Mouse (Mus musculus) heart, postnatal 14 days (tissue): ENCODE results near the gene Dmrt1. TPM values are rescaled to one million over a fixed set of nuclear protein-coding genes. Genes with fewer than 3 reads are reported as not detected.
"Not testable (repeated sequence)": the region's sequence is repeated elsewhere in the genome, so short reads cannot be mapped to it uniquely, and the experiment has no call there.

Experiments
- DNase-seq, 2 experiments: peaks; one replicate each; pipeline ENCODE4 v3.0.0; 2021 to 2022
- intact Hi-C: fragments of 180-260 bp; cut with DNase I; formaldehyde crosslinking; loops from one replicate; pipeline ENCODE4 v1.15.1; 2025
- long read RNA-seq, 2 experiments: library from polyadenylated mRNA; stranded (forward); transcript quantifications; one replicate each; pipeline ENCODE4 v2.0.0; 2021
- total RNA-seq, 2 experiments: library from RNA; stranded (reverse); gene quantifications; 2 replicates each; pipeline ENCODE4 v1.2.3; 2021

Gene Dmrt1
- not detected for total RNA-seq
- long read RNA-seq, experiment 1: 0 reads
- long read RNA-seq, experiment 2: 0 reads

GRCm38 (mm10) chr19:25505360-25506196, at the start of gene Dmrt1:
Dmrt1 (plus strand) TSS chr19:25505618.
- no peak for DNase-seq
- intact Hi-C loops: no loop called here

GRCm38 (mm10) chr19:25460760-25461159, 44.7 kb upstream of the Dmrt1 start:
- no peak for DNase-seq
- intact Hi-C loops: no loop called here

GRCm38 (mm10) chr19:25461553-25462320, 43.7 kb upstream of the Dmrt1 start:
- no peak for DNase-seq
- intact Hi-C loops: no loop called here

- DNase-seq: peak in 1 of 2 experiments; percentile 5
- intact Hi-C loops: not testable (repeated sequence)
These were observed 29.6 kb upstream of the Dmrt1 start for GRCm38 (mm10) chr19:25475806-25476205.

GRCm38 (mm10) chr19:25479152-25479669, 26.2 kb upstream of the Dmrt1 start:
- DNase-seq: no peak
- intact Hi-C loops: no loop called here

- intact Hi-C loops: no loop called here
- DNase-seq: no peak
These were observed 24.6 kb upstream of the Dmrt1 start for GRCm38 (mm10) chr19:25480820-25481219.

GRCm38 (mm10) chr19:25486561-25486960, 18.9 kb upstream of the Dmrt1 start:
- intact Hi-C loops: no loop called here

GRCm38 (mm10) chr19:25487350-25487749, 18.1 kb upstream of the Dmrt1 start:
- DNase-seq: no peak
- intact Hi-C loops: no loop called here

More at GRCm38 (mm10) chr19:25486561-25486960, 18.9 kb upstream of the Dmrt1 start:
- no peak for DNase-seq

GRCm38 (mm10) chr19:25488546-25488945, 16.9 kb upstream of the Dmrt1 start:
- no peak for DNase-seq

GRCm38 (mm10) chr19:25489546-25489945, 15.9 kb upstream of the Dmrt1 start:
- intact Hi-C loops: no loop called here
- no peak for DNase-seq

More at GRCm38 (mm10) chr19:25488546-25488945, 16.9 kb upstream of the Dmrt1 start:
- intact Hi-C loops: no loop called here

GRCm38 (mm10) chr19:25497434-25497833, 8.0 kb upstream of the Dmrt1 start:
- no peak for DNase-seq
- intact Hi-C loops: no loop called here

GRCm38 (mm10) chr19:25504878-25505277, 540 bp upstream of the Dmrt1 start:
- intact Hi-C loops: no loop called here

GRCm38 (mm10) chr19:25506616-25507015, 1.2 kb downstream of the Dmrt1 start:
- DNase-seq: peak in 1 of 2 experiments; percentile 4
- intact Hi-C loops: no loop called here

More at GRCm38 (mm10) chr19:25504878-25505277, 540 bp upstream of the Dmrt1 start:
- no peak for DNase-seq

GRCm38 (mm10) chr19:25514986-25515530, 9.6 kb downstream of the Dmrt1 start:
- intact Hi-C loops: no loop called here
- DNase-seq: no peak

GRCm38 (mm10) chr19:25524156-25524555, 18.7 kb downstream of the Dmrt1 start:
- DNase-seq: no peak
- intact Hi-C loops: no loop called here

GRCm38 (mm10) chr19:25525726-25526125, 20.3 kb downstream of the Dmrt1 start:
- DNase-seq: no peak
- intact Hi-C loops: no loop called here

- intact Hi-C loops: no loop called here
- DNase-seq: no peak
These were observed 24.3 kb downstream of the Dmrt1 start for GRCm38 (mm10) chr19:25529673-25530072.

- DNase-seq: peak; percentile 34 to 63
- intact Hi-C loops: loop anchor here (5.0 kb wide), 1 partner anchor 636 kb away; no protein-coding TSS in a partner anchor
These were observed 40.4 kb downstream of the Dmrt1 start for GRCm38 (mm10) chr19:25545714-25546340.

GRCm38 (mm10) chr19:25547086-25547643, 41.7 kb downstream of the Dmrt1 start:
- DNase-seq: no peak
- intact Hi-C loops: loop anchor here (1.0 to 5.0 kb wide), 2 partner anchors 81 to 635 kb away; no protein-coding TSS in a partner anchor

GRCm38 (mm10) chr19:25550346-25550745, 44.9 kb downstream of the Dmrt1 start:
- intact Hi-C loops: no loop called here
- no peak for DNase-seq
